Mouse (Mus musculus) Muller cell, postnatal 12 days (primary cell): Measurements from ENCODE around the gene Fyb.

Experiments
- DNase-seq: peaks from one replicate; pipeline ENCODE4 v3.0.0-alpha.2; 2015; ENCODE audit errors: inconsistent ontology term

The Fyb gene

DNA sequence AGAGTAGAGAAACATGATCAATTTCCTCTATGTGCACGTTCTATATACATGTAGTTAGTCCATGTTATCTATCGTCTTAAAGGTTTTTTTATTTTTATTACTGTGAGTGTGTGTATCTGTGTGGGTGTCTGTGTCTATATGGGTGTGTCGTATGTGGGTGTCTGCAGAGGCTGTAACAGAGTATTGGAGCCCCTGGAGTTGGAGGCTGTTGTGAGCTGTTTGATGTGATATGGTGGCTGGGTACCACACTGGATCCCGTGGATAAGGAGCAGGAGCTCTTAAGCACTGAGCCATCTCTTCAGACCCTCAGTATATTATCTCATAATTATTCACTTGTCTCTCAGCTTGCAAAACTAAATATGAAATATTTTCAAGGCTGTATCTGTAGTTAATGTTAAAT lies 135.4 kb downstream of the Fyb start:
- no peak for DNase-seq

DNA sequence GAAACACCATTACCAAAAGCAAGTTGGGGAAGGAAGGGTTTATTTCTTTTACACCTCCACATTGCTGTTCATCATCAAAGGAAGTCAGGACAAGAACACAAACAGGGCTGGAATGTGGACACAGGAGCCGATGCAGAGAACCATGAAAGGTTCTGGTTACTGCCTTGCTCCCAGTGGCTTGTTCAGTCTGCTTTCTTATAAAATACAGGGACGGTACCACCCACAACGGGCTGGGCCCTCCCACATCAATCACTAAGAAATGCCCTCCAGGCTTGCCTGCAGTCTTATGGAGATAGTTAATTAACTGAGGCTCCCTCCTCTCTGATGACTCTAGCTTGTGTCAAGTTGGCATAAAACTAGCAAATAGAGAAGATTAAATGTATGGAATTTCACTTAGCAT lies 139.3 kb downstream of the Fyb start:
- no peak for DNase-seq

DNA sequence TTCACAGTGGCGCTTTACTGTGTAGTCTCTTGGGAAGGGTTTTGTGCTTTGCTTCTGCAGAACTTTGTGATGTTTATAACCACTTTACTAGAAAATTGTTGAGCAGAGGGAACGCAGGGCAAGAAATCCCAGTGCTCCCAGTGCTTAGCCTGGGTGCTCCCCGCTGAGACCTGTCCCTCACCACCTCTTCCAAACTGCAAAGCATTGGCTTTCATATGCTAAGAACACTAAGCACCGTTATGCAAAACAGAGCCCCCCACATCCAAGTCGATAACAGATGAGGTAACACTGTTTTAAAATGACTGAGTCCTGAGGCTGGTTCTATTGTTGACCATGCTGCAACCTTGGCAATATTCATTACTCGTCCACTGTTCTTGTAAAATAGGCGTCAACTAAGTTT lies 141.3 kb downstream of the Fyb start:
- no peak for DNase-seq

DNA sequence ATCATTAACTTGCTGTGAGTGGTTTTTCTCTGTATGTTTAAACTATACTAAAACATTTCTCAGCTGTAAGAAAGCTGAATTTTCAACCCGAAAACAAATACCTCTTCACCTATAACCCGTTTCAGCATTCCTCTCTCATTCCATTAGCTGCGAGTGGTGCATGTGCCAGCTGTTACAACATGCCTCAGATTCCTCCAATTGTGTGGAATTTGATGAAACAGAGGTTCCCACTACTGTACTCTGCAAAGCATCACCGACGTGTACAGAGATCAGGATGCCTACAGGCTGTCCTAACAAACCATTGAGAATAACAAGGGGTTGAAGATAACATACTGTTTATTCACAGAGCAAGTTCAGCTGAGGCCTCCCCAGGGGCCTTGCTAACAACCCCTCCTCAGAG lies 143.4 kb downstream of the Fyb start:
- DNase-seq = no peak

DNA sequence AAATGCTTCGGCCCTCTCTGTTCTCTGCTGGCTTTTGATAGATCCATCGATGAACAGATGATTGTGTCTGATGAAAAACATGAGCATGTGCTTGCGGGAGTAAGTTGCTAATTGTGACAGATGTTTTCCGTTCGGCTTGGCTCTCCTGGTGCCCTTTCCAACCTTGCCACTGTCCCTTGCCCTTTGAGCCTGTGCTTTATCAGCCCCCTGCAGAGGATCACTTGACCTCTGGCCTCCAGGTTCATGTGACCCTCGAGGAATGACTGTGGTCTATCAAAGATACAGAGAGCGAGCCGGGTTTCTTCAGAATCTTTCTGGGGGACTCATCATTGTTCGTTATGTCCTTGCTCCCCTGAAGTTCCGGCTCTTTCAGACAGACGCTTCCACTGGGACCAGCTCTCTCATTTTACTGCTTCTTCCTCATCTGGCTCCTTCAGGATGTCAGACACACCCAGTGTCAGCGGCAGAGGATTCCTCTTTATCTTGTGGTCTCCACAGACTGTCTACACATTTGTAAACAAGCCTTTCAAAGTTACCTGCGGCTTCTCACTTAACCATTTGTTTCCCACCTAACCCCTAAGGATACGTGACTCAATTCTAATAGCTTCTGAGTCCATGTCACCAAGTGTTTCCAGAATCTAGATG lies 146.3 kb downstream of the Fyb start:
- no peak for DNase-seq

DNA sequence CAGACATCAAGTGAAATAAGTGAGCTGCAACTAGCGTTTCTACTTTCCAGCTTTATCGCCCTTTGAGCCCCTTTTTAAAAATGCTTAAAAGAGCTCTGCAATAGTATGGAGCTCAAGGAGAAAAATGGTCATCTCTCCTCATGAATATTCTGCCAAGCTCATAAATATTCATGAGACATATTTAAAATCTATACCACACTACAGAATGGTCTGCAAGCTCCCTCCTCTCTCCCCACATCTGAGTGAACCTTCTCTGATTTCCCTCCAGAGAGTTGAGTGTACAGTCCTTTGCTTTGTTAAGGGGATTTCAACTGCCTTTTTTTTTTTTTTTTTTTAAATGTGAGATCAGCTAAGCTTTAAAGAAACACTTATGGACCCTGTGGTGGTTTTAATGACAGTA lies 155.8 kb downstream of the Fyb start:
- no peak for DNase-seq

DNA sequence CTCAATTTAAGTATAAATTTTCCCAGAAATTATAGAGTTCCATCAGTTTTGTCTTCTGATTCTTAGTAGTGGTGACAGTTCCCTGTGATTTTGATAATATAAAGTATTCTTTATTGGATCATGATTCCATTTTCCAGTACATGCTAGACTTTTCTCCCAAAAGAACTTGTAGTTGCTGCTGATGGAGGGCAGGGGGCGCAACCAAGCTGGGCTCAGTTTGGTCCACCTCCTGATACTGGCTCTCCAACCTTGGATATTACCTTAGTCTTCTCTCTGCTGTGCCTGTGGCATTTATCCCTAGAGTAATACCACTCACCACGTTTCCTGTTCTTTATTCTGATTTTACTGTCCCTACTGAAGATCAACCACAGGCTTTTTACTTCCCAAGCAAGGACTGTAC lies 179.5 kb downstream of the Fyb start:
- DNase-seq = no peak

DNA sequence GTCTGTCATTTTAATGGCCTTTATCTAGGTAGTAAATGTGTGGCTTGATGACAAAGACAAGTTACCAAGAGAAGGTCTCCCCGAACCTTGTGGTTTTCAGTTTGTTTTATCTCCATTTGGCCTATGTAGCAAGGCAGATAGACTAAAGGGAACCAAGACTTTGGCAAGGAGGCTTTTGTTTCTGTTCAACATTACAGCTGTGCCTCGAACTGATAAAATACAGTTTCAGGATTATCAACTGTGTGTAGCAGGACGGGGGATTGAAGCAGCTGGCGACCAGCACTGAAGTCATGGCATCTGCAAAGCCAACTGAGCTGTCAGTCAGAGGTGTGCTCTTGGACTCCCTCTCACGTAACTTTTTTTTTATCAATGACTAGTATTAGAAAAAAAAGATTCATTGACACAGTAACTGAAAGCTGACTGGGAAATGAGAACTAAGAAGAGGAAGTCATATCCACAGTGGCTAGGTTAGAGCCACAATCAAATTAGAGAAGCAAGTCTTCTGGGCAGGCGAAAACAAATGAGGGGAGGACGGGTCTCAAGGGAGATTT lies 182.8 kb downstream of the Fyb start:
- DNase-seq = no peak

DNA sequence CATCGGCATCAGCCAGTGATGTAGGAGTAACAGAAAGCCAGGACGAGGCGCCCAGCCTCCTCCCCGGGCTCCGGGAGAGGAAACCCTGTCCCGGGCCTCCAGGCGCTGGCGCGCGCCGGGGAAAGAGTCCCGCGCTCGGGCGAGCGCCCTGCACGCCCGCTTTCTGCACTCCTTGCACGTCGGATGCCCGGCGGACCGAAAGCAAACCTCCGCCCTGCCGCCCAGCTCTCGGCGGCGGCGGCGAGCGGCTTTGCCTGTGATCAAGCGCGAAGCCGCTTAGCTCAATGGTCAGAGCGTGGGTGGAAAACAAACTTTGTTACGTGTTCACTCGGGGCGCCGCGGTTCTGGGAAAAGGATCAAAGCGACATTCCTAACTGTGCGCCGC lies 184.9 kb downstream of the Fyb start:
- peak; percentile 90 for DNase-seq

DNA sequence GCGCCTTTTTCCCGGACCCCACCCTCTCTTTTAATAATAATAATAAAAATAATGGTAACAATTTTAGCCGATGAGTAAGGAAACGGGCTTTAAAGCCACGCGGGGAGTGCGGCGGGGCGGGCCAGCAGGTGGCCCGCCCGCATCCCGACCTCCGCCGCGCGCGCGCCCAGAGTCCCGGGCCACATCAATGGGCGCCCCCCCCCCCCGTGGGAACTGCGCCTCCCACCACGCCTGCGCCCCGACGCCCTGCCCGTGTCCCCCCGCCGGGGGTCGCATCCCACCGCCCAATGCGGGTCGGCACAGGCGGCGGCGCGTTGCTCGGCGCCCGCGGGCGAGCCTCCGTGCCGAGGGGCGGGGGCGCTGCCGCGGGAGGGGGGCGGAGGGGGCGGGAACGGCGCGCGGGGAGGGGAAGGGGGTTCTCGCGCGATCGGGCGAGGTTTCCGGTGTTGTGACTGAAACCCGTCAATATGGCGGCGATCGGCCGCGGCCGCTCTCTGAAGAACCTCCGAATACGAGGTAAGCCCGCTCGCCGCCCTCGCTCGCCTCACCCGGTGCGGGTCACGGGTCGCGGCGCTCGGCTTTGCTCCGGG lies 185.4 kb downstream of the Fyb start, which contains the start of gene Rictor:
TSS of gene Rictor (plus strand) at position 444 of the 590 bp plus-strand sequence.
- peak; percentile 89 for DNase-seq

DNA sequence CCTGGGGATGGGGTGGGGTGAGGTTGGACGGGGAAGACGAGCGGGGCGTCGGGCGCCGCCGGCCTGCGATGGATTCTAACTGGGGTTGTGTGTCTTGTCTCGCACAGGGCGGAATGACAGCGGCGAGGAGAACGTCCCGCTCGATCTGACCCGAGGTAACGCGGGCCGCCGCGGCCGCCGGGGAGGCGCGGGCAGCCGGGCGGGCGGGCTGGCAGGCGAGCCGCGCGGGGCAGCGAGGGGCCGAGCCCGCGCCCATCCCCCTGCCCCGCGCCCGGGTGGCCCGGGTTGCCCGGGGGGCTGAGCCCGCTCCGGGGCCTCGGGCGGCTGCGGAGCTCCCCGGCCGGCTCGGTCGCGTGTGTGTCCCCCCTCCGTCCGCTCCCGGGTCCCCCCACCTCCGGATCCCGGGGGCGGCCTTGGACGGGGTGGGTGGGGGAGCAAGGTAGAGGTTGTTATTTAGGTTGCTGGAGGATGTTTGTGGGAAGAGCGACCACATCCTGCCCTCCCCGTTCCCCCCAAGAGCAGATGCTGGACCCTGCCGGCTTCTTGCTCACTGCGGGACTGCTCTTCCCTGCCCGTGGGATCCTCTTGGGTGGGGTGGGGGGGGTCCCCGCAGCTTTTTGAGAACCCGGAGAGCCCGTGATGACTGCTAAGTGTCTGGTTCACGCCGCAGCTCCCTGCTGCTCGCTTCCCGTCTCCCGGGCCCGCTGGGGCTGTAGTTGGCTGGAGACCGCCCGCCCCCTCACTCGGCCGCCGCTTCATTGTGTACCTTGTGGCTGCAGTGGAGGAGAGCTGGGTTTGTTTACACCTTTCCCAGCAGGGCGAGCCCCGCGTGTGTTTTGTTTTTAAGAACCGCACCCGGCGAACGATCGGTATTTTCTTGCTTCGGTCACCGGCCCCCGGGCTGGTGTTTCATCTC lies 186.1 kb downstream of the Fyb start:
- peak; percentile 66 for DNase-seq

DNA sequence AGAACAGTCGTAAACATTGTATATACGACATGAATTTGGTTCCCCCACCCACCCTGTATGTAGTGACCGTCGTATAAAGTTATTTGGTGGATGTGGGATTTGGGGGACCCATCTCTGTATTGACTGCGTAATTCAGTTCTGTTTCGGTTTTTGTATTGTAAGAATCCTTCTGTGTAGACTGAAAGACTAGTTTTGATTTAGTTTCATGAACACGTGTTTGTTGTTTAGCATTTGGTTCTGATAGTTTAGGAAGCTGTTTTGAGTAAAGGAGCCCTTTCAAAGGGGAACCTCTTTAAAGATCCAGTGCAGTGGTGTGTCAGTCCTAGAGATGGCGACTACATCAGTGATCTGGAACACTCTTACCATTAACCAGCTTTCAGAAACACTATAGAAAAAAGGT lies 187.0 kb downstream of the Fyb start:
- no peak for DNase-seq

DNA sequence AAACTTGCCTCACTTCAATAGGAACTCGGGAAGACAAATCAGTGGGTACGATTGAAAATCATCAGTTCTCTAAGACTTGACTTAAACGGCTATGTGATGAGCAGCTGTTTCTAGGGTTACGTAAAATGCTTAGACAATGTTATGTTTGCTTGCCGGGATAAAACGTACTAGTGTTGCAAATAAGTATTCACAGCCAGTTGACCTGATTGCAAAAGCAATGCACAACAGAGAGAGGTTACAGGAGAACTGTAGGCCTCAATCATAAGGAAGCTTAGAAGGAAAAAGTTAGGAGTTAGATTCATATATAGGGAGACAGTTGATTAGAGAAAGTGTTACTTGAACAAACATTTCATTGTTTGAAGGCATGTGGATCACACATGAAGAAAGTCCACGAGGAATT lies 187.7 kb downstream of the Fyb start:
- no peak for DNase-seq

DNA sequence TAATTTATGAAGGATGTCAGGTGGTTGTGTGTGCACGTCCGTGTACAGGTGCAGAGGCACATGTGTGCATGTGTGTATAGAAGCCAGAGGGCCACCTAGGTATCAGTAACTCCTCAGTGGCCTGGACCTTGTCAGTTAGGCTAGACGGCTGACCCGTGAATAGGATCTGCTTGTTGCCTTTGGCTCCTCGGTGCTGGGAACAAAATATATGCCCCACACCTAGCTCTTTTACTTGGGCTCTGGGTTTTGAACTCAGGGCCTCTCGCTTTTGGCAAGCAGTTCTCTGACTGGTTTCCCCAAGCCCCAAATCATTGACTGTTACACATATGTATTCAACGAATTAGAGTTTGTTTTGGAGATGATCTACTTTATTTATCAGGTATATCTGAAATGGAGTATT lies 188.6 kb downstream of the Fyb start:
- DNase-seq = no peak
